Mouse (Mus musculus) mouse embryonic stem cell (cell line): ENCODE measurements around the gene Olfr1090.

Source experiments
- in situ Hi-C, 2 experiments: fragments of 300-500 bp; cut with MboI; formaldehyde crosslinking; loops; 1 replicate in 1 of 2; 3 replicates in 1 of 2; pipeline ENCODE4 v1.14.3; 2019 to 2020; ENCODE audit warnings: low sequenced_read_pairs in 2 of 2, low pct_unique_long_range_greater_than_20kb in 1 of 2, mixed read lengths in 1 of 2; ENCODE audit not compliant: unreplicated experiment in 1 of 2

Olfr1090 gene

DNA sequence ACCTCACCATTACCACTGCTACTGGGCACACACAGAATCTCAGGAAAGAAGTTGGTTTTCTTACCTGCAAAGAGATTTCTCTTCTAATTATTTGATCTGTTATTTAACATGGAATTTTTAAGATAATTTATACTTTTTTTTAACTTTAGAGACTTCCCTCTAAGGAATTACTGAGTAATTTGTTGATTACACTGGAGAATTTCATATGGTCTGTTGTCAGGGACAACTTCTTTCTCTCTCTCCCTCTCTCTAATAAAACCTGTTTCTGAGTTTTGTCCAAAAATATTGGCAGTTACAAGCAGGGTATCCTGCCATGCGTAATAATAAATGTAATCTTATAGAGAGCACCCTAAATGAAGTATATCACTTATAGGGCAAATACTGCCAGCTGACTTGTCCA, at the start of gene Olfr1090:
Gene Olfr1090, minus strand, starts transcription at position 101 of the 400 bp plus-strand sequence.
- in situ Hi-C loops, result no loop called here

DNA sequence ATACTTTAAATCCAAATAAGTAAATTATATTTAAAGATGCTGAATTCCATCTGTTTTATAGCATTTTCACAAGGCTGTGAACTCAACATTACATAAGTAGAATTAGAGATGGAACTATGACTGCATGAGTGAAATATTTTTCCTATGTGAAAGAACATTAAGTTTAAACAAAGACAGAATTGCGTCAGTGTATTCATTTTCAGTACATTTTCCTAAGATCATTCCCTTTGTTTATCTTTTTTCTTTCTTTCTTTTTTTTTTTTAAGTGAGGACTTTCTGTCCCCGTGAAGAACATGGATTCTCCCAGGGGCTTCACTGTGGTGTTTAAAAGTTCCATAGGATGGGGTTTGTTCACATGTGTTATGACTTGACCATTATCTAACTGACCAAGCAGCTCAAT, 23.4 kb upstream of the Olfr1090 start, which contains the start of gene Olfr1093:
Gene Olfr1093, plus strand, starts transcription at position 301 of the 400 bp plus-strand sequence.
- in situ Hi-C loops, result no loop called here

DNA sequence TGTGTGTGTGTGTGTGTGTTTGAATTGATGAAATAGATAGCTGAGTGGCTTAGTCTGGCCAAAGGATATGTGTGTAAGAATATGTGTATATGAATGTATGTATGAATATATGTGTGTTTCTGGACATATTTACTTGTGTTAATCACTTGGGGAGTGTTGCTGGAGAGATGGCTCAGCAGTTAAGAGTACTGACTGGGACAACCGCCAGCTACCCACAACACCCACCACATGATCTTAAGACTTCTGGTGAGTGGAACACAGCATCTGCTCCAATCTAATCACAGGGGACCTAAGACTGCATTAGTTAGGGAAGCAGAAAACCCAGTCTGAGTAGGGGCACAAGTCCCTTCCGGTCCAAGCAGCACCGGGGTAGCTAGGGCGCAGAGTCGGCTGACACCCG, 2.3 kb upstream of the Olfr1090 start:
- in situ Hi-C loops, result no loop called here

DNA sequence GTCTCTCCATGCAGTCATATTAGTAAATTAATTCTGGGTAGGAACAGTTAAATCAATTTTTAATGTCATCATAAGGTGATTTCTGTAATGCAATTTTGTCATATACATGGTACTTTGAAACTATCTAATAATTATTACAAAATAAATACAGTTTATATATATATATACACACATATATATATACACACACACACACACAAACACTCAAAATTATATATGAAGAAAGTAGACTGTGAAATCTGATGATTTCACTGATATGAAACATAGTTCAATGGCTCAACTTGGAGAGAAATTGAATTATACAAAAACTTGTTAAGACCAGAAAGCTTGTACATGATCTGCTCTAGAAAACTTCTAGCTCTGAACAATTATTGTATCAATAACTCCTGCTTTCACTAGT, 25.2 kb downstream of the Olfr1090 start, which contains the start of gene Olfr1089:
Gene Olfr1089, minus strand, starts transcription at position 101 of the 400 bp plus-strand sequence.
- in situ Hi-C loops, result no loop called here
